Mouse (Mus musculus) adrenal gland, adult 8-10 months (tissue): Measurements from ENCODE around the gene Pum3. TPM values are rescaled to one million over a fixed set of nuclear protein-coding genes. Genes with fewer than 3 reads are reported as not detected.

Experiments used
- DNase-seq: peaks from one replicate; pipeline ENCODE4 v3.0.0; 2022
- total RNA-seq, 4 experiments: library from RNA; stranded (reverse); gene quantifications; 2 replicates each; pipeline ENCODE4 v1.2.4; 2022

Pum3 gene
- total RNA-seq: 100 to 1,000 TPM in 2 of 4 experiments, 10 to 100 TPM in 2; 88.4 to 137 (median 107) TPM

- DNase-seq: peak; percentile 98
Observed at GRCm38 (mm10) chr19:27429745-27430251, at the start of gene Pum3. Gene Pum3, minus strand, starts transcription at chr19:27429825.

DNA sequence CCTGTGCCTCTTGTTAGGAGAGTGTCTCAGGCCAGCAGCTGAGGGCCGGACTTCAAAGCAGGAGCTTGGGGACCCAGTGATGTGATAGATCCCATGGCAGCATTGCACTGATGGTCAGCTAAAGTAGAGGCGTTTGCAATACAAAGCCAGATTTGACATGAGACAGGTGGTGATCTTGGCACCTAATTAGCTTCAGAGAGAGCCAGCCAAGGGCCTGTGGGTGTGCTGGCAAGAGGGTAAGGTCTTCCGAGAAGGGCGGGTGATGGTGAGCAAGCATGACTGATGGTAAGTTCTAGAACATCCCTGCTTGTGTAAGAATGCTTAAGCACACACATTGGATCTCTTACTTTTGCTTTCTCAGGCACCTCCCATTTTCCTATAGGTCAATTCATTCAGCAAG is 37.1 kb upstream of the Pum3 start:
- DNase-seq: no peak

GRCm38 (mm10) chr19:27462656-27463055 is 33.0 kb upstream of the Pum3 start:
- no peak for DNase-seq

- DNase-seq: peak; percentile 12
Observed at GRCm38 (mm10) chr19:27450458-27450857, 20.8 kb upstream of the Pum3 start.

GRCm38 (mm10) chr19:27447515-27447914 is 17.9 kb upstream of the Pum3 start:
- no peak for DNase-seq

DNA sequence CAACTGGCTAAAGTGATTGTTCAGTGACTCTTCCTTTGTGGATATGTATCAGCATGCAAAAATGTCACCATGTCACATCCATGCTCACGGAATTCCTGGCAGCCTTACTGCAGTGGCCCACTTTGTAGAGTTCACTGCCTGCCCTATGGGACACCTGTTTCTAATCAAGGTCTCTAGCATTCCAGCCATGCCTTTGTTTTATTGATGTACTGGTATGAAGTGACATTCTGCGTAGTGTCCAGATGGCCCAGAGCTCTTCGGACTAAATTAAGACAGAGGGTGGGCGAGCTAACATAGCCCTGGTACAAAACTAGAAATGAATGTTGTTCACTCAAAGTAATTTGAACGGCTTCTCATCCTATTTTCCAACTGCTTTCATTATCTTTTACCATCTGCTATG is 11.5 kb upstream of the Pum3 start:
- DNase-seq: no peak

DNA sequence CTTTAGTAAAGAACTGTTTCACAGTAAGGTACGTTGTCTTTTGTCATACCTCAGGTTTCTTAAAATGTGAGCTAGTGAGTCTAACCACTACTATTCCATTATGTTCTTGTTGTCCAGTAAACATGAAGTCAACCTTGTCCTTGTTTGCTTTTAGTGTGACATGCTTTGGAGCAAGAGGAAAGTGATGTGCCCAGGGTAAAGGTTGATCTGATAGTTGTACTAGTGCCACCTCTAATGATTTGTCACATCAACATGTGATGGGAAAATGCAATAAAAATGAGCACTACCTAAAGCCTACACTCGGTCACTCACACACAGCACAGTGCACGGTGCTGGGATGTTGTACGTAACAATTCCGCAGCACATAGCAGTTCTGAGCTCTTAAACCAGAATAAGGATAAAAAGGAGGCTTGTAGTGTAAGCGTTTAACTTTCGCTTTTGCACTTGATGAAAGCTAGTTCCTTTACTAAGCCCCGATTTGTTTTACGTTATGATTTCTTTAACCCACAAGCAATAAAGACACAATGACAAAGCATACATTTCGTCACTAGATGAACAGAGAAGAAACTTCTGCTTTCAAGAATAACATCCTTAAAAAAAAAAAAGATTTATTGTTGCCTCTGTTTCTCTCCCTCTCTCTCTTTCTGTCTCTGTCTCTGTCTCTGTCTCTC is 8.5 kb upstream of the Pum3 start:
- DNase-seq: no peak

DNA sequence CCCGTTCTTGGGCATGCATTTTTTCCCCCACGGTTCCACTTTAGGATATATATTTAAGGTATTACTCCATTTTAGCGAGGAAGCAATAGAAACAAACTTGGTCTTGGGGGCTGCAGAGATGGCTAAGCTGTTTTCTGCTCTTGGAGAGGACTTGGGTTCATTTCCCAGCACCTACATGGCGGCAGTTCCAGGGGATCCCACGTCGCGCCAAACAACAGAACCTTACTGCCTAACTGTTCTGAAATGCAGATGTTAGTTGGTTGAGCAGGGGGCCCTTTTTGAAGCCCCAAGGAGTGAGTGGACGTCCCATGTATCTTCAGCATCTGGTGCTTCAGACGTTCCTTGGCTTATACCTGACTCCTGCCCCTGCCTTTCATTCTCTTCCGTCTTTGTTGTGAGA is 781 bp upstream of the Pum3 start:
- DNase-seq: peak; percentile 13

GRCm38 (mm10) chr19:27429281-27429680 is 344 bp downstream of the Pum3 start:
- DNase-seq: no peak

DNA sequence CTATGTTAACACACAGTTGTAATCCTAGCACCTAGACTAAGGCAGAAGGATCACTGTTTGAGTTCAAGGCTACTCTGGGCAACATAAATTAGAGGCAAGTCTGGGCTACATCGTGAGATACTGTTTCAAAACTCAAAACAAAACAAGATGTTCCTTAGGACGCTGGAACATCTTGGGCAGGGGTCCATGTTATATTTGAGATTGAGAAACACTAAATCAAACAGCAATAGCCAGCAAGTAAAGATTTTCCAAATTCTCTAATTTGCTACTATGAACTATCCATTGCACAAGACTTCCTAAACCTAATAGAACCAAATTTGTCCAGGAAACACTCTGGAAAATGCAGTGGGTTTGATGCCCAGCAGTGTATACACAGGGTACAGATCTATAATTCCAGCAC is 1.8 kb downstream of the Pum3 start:
- no peak for DNase-seq

DNA sequence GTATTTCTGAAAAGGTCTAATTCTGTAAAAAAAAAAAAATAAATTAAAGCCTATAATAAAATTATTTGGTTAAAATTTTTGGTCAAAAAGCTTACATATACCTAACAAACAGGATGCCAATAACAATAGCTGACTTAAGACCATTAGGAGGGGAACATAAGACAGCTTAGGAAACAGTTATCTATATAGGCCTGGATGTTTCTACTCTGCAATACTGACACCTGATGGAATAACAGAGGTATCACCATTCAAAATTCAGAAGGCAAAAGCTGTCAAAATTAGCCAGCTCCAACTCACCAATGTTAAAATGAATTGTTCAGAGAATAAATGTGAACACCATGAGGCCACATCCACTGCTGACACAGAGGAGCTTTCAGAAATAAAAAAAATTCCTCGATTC is 3.2 kb downstream of the Pum3 start:
- DNase-seq: no peak

GRCm38 (mm10) chr19:27425656-27426055 is 4.0 kb downstream of the Pum3 start:
- peak; percentile 20 for DNase-seq

DNA sequence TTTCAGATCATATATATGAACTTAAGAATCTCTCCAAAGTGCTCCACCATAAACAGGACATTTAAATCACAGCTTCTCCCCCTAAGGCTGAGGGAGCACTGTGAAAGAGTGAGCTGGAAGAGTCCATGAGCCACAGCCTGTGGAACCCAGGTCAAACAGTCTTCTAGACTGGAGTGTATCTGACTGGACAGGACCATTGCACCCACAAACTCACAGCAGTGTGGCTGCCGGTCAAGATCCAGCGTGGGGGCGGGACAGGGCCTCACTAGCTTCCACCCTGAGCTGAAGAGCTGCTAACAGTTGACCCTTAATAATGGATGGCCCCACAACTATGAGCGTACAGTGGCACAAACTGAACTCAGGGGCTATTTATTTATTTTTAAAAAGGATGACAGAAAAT is 12.2 kb downstream of the Pum3 start:
- DNase-seq: no peak

- DNase-seq: peak; percentile 45
Observed at GRCm38 (mm10) chr19:27416569-27416968, 13.1 kb downstream of the Pum3 start.

DNA sequence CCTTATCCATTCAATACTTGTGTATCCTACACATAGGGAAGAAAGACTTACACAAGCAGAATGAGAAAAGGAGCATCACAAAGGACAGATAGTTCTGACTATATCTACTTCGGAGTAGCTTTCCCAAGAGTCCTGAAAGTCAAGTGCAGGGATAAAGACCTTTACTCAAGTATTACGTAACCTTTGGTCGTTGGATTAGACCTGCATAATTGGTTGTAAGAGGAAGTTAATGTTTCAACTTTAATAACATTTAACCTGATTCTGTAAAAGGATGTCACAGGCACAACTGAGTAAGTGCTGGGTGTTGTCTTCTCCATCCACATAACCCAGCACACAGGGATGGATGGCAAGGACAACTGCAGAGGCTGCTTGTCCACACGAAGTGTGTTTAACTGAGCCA is 18.3 kb downstream of the Pum3 start:
- DNase-seq: no peak

GRCm38 (mm10) chr19:27410751-27411150 is 18.9 kb downstream of the Pum3 start:
- no peak for DNase-seq

GRCm38 (mm10) chr19:27409782-27410181 is 19.8 kb downstream of the Pum3 start:
- no peak for DNase-seq

- no peak for DNase-seq
Observed at GRCm38 (mm10) chr19:27409196-27409595, 20.4 kb downstream of the Pum3 start.

DNA sequence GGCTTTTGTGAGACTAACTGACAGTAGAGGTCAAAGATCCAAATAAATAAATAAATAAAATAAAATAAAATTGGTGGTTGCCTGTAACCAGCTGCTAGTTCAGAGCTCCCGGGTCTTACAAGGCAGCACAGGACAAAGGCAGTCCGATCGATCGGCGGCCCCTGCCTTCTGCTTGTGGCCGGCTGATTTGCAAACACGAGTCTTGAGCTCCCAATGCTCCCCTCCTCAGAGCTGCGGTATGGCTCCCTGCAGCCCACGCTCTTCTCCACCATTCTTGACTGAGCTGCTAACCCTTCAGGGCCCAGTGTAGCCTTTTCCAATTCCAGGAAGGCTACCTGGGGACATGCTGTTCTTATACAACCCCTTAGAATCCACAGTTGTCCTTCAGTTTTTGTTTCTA is 31.8 kb downstream of the Pum3 start:
- DNase-seq: no peak

DNA sequence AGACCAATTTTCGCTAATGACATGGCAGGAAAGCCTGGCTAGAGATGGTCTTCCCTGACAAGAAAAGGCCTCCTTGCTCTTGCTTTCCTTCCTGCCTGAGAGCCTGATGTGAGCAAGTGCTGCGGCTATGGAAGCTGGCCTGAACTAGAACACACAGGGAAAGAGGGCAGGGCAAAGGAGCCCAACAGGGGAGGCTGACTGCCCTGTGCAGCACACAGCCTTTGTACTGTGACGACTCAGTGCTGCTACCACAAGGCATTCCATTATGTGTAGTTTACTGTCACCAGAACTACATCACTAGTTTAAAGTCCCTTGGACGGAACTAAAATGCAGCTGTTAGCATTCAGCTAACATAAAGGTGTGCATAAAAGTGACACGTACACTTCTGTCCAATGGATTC is 32.4 kb downstream of the Pum3 start:
- DNase-seq: no peak

DNA sequence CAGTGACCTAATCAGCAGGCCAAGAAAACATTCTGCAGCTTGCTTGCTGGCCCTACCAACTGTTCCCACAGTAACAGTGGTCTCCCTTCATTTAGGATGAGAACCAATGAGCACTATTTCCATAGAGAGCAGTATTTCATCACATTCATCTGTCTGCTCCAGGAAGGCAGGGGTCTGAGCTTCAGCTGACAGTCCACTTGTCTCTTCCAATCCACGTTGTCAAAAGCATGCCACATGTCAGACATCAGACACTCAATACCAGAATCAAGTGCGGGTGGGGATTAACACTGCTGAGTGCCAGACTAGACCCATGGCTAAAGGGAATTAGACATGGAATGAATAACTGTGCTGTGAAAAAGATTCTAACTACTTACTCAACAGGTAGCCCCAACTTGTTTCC is 32.9 kb downstream of the Pum3 start:
- no peak for DNase-seq

GRCm38 (mm10) chr19:27395936-27396335 is 33.7 kb downstream of the Pum3 start:
- DNase-seq: peak; percentile 30

DNA sequence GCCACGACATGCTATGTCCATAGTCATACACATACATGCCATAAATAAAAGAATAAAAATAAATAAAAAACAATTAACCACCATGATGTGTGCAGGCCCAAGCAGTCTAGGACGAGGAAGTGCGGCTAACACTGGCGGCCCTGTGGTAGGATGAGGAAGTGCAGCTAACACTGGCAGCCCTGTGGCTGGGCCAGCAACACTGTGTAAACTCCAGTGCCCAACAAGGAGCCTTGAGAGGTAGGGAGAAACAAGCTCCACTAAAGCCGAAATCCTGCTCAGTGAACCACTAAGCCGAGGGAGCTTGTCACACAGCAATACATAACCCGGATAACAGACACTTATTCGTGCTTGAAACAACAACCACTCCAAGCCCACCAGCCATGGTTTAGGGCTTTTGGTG is 34.1 kb downstream of the Pum3 start:
- no peak for DNase-seq

DNA sequence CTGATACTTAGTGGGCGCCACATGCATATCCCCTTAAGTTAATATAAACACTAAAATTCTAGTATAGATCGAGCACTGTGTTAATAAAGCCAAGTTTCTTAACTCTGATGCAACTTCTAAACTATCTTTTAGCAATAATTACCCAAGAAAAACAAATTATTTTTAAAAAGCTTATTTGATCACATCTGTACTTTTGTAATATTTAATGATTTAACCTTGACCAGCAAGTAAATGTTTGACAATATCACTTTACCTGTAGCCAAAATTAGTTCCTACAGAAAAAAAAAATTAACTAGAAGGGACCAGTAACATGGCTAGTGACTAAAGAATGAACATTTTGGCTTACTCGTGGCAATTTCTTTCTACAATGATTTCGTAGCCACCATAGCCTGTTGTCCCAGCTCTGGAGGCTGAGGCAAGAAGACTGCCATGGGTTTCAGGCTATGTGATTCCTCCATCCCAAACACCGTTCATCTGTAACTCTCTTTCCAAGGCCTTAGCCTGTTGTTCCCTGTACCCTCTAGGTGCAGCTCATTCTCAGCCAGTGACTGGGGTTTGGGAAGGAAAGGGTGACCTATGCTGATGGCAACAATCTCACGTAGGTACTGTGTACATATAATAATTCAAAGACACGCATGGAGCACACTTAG is 35.2 kb downstream of the Pum3 start:
- no peak for DNase-seq
